Mouse (Mus musculus): ENCODE measurements around the gene Tmem51. TPM values are rescaled to one million over a fixed set of nuclear protein-coding genes. Genes with fewer than 3 reads are reported as not detected.

The Tmem51 gene
- total RNA-seq, 2 experiments from 2014 or later: 3.5 to 4.4 TPM

Other genes starting within 250 kb of the Tmem51 start
- gene Ctrc, start 237.9 kb downstream of the Tmem51 start, total RNA-seq (2021): not detected
- gene Efhd2, start 209.4 kb downstream of the Tmem51 start, total RNA-seq (2021): 10 to 100 TPM; 26.3 to 28.4 TPM
- under 1 TPM; 0.60 to 0.70 TPM for gene Fhad1, start 69.2 kb downstream of the Tmem51 start, total RNA-seq (2021)
- 10 to 100 TPM; 11.1 to 18.6 TPM for gene Kazn, start 155.1 kb upstream of the Tmem51 start, total RNA-seq (2021)